Mouse (Mus musculus) lung, embryonic 14.5 days (tissue): ENCODE data around the gene Git1. TPM values are rescaled to one million over a fixed set of nuclear protein-coding genes. Genes with fewer than 3 reads are reported as not detected.

Source experiments
- ATAC-seq: fragments of 200-750 bp; cut with Nextera tagmentation; 2 replicates; pipeline ENCODE4 v1.8.0; 2017; ENCODE audit warnings: mild to moderate bottlenecking, moderate TSS enrichment, moderate library complexity; ENCODE audit not compliant: insufficient read depth
- DNase-seq: peaks from one replicate; pipeline ENCODE4 v3.0.0-alpha.2; 2015
- H3K27ac ChIP-seq: fragments of 300-500 bp; sonication (generic); 2 replicates; pipeline ENCODE4 v1.5.1; 2014; ENCODE audit warnings: low read depth, mild to moderate bottlenecking, moderate library complexity
- H3K27me3 ChIP-seq: fragments of 300-500 bp; sonication (generic); 2 replicates; pipeline ENCODE4 v1.6.1; 2014; ENCODE audit warnings: low read length, control low read depth; ENCODE audit not compliant: insufficient read depth
- H3K36me3 ChIP-seq: fragments of 300-500 bp; sonication (generic); 2 replicates; pipeline ENCODE4 v1.6.1; 2014; ENCODE audit warnings: control low read depth; ENCODE audit not compliant: insufficient read depth
- H3K4me1 ChIP-seq: fragments of 300-500 bp; sonication (generic); 2 replicates; pipeline ENCODE4 v1.6.1; 2014; ENCODE audit warnings: antibody characterized with exemption, control low read depth; ENCODE audit not compliant: insufficient read depth
- H3K4me2 ChIP-seq: fragments of 300-500 bp; sonication (generic); 2 replicates; pipeline ENCODE4 v1.6.1; 2014; ENCODE audit warnings: mild to moderate bottlenecking
- H3K4me3 ChIP-seq: fragments of 300-500 bp; sonication (generic); 2 replicates; pipeline ENCODE4 v1.5.1; 2014; ENCODE audit warnings: low read depth, low read length
- H3K9ac ChIP-seq: fragments of 300-500 bp; sonication (generic); 2 replicates; pipeline ENCODE4 v1.6.1; 2014
- H3K9me3 ChIP-seq: fragments of 300-500 bp; sonication (generic); 2 replicates; pipeline ENCODE4 v1.6.1; 2016; ENCODE audit warnings: low read depth, low read length, control low read depth
- CTCF ChIP-seq: IDR thresholded peaks from 2 replicates; pipeline ENCODE4 v1.5.1; 2016; ENCODE audit warnings: antibody characterized with exemption, low read depth
- WGBS: fragments of 180-500 bp; shearing (Covaris S2); extraction: QIAGEN DNeasy Blood & Tissue Kit; methylation state at CpG from one replicate; pipeline ENCODE4 v1.1.7; 2014; 5-methylcytosine and 5-hydroxymethylcytosine counted together
- polyA plus RNA-seq: library from polyadenylated mRNA; unstranded; fragments of >200 nt; fragmentation: Nextera tagmentation; extraction: Ambion mirVana; gene quantifications from 2 replicates; pipeline ENCODE4 v1.2.1, GENCODE M21; 2014

Git1 gene
- polyA plus RNA-seq, 1 experiment from 2014 or later, result 21.1 TPM

GRCm38 (mm10) chr11:77514832-77515636, 21.7 kb downstream of the Git1 start, which contains the start of gene Abhd15:
TSS of gene Abhd15 (plus strand) at chr11:77515121.
- Histone ChIP-seq H3K9ac (peak within 1 kb of the TSS; percentile 49), H3K4me2 (peak within 1 kb of the TSS; percentile 94), H3K9me3 (no peaks in the 10 kb centered on the region), H3K4me3 (peak within 1 kb of the TSS; percentile 71), H3K4me1 (peaks cover 27% of the 10 kb centered on the region), H3K27me3 (peaks cover 17% of the 10 kb centered on the region), H3K27ac (peak within 1 kb of the TSS; percentile 68; the same call in 1 of the 2 replicates), H3K36me3 (peaks cover 8% of the 10 kb centered on the region; the same call in 1 of the 2 replicates)
- no peak for TF ChIP-seq CTCF
- DNase-seq (peak; percentile 88), ATAC-seq (peak; percentile 62)
- under 1% methylated on average over 71 of the region's 72 CpGs for WGBS

- peak within 1 kb of the TSS; percentile 49 for H3K9ac ChIP-seq
- H3K4me3 ChIP-seq, result peak within 1 kb of the TSS; percentile 48
- peak within 1 kb of the TSS; percentile 94 for H3K4me2 ChIP-seq
- H3K9me3 ChIP-seq, result no peaks in the 10 kb centered on the region
- H3K27me3 ChIP-seq, result peaks cover 17% of the 10 kb centered on the region
- WGBS, result 6% methylated on average over 39 of the region's 39 CpGs
- no peaks in the 10 kb centered on the region for H3K36me3 ChIP-seq
- peaks cover 27% of the 10 kb centered on the region for H3K4me1 ChIP-seq
- TF ChIP-seq CTCF, result no peak
- no peak within 1 kb of the TSS for H3K27ac ChIP-seq
- peak; percentile 31 for DNase-seq
- no peak for ATAC-seq
Observed at GRCm38 (mm10) chr11:77515637-77516552, 22.5 kb downstream of the Git1 start, which contains the start of gene Trp53i13. TSS of gene Trp53i13 (minus strand) at chr11:77515980.

- WGBS, result 67% methylated on average over 5 of the region's 5 CpGs
- no peaks in the 10 kb centered on the region for H3K9me3 ChIP-seq
- H3K27me3 ChIP-seq, result peaks cover 17% of the 10 kb centered on the region
- peaks cover 25% of the 10 kb centered on the region for H3K4me1 ChIP-seq
- no peak for DNase-seq
- no peak overlapping the region for H3K4me3 ChIP-seq
- no peak for ATAC-seq
- no peak overlapping the region for H3K27ac ChIP-seq
- H3K4me2 ChIP-seq, result no peak overlapping the region; the same call in 1 of the 2 replicates
- no peak overlapping the region for H3K9ac ChIP-seq
- no peak for TF ChIP-seq CTCF
- no peaks in the 10 kb centered on the region for H3K36me3 ChIP-seq
Observed at GRCm38 (mm10) chr11:77516553-77517425, 23.4 kb downstream of the Git1 start.

DNA sequence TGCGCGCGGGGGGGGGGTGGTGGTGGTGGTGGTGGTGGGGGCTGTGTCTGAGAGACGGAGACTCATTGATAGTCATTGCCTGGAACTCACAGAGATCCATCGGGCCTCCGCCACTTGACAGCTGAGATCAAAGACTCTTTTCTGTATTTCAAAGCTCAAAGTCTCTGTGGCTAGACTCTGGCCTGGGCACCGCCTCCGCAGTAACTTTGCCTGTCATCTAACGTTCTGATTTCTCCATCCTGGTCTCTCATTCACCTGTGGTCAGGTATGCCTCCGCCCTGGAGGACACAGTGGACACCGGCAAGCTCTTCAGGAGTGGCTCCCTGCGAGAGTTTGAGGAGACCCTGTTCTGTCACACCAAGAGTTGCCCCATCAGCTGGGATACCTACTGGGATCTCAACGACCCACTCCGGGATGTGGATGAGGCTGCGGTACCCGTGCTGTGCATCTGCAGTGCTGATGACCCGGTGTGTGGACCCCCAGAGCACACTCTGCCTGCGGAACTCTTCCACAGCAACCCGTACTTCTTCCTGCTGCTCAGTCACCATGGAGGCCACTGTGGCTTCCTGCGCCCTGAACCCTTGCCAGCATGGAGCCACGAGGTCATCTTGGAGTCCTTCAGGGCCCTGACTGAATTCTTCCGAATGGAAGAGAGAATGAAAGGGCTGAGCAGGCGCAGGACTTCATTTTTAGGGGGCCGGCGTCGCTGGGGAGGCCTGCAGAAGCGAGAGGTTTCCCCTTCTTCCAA, 24.9 kb downstream of the Git1 start:
- Histone ChIP-seq H3K4me2 (no peak overlapping the region), H3K9me3 (no peaks in the 10 kb centered on the region), H3K9ac (no peak overlapping the region), H3K27me3 (peaks cover 17% of the 10 kb centered on the region), H3K36me3 (no peaks in the 10 kb centered on the region), H3K4me3 (no peak overlapping the region), H3K27ac (no peak overlapping the region), H3K4me1 (peaks cover 20% of the 10 kb centered on the region)
- TF ChIP-seq CTCF, result no peak
- ATAC-seq (no peak), DNase-seq (no peak)
- 77% methylated on average over 27 of the region's 27 CpGs for WGBS

GRCm38 (mm10) chr11:77519043-77519442, 25.7 kb downstream of the Git1 start, which contains the start of gene Gm10392:
TSS of gene Gm10392 (minus strand) at chr11:77519198.
- Histone ChIP-seq H3K4me3 (no peak within 1 kb of the TSS), H3K27me3 (peaks cover 17% of the 10 kb centered on the region), H3K36me3 (no peaks in the 10 kb centered on the region), H3K9me3 (no peaks in the 10 kb centered on the region), H3K4me1 (peaks cover 14% of the 10 kb centered on the region), H3K27ac (no peak within 1 kb of the TSS), H3K4me2 (no peak within 1 kb of the TSS), H3K9ac (no peak within 1 kb of the TSS)
- TF ChIP-seq CTCF, result no peak
- DNase-seq (no peak), ATAC-seq (no peak)
- WGBS, result 52% methylated on average over 5 of the region's 5 CpGs
